Mouse (Mus musculus) hindbrain, embryonic 11.5 days (tissue): ENCODE measurements around the gene Etv1. TPM values are rescaled to one million over a fixed set of nuclear protein-coding genes. Genes with fewer than 3 reads are reported as not detected.
A peak's percentile ranks its signal among the peaks of the same experiment; 100 is the strongest.
"Not testable (repeated sequence)": the region's sequence is repeated elsewhere in the genome, so short reads cannot be mapped to it uniquely, and the experiment has no call there.

ENCODE experiments used
- ATAC-seq: fragments of 200-750 bp; cut with Nextera tagmentation; 2 replicates; pipeline ENCODE4 v1.8.0; 2017; ENCODE audit warnings: mild to moderate bottlenecking, moderate TSS enrichment, moderate library complexity; ENCODE audit not compliant: low FRiP score
- DNase-seq: peaks from one replicate; pipeline ENCODE4 v3.0.0-alpha.2; 2015; ENCODE audit warnings: low spot score
- H3K27ac ChIP-seq: fragments of 300-500 bp; sonication (generic); 2 replicates; pipeline ENCODE4 v1.5.1; 2014; ENCODE audit warnings: mild to moderate bottlenecking, low read depth, low read length
- H3K27me3 ChIP-seq: fragments of 300-500 bp; sonication (generic); 2 replicates; pipeline ENCODE4 v1.6.1; 2014; ENCODE audit warnings: mild to moderate bottlenecking, low read length, moderate library complexity, mixed read lengths; ENCODE audit not compliant: control insufficient read depth, insufficient read depth
- H3K36me3 ChIP-seq: fragments of 300-500 bp; sonication (generic); 2 replicates; pipeline ENCODE4 v1.6.1; 2014; ENCODE audit warnings: mild to moderate bottlenecking, low read length, moderate library complexity, mixed read lengths; ENCODE audit not compliant: control insufficient read depth, insufficient read depth
- H3K4me1 ChIP-seq: fragments of 300-500 bp; sonication (generic); replicated peaks from 2 replicates; pipeline ENCODE4 v1.6.1; 2014; ENCODE audit warnings: low read length, mixed read lengths; ENCODE audit not compliant: control insufficient read depth, insufficient read depth
- H3K4me2 ChIP-seq: fragments of 300-500 bp; sonication (generic); replicated peaks from 2 replicates; pipeline ENCODE4 v1.6.1; 2014; ENCODE audit warnings: mild to moderate bottlenecking, low read depth, low read length
- H3K4me3 ChIP-seq: fragments of 300-500 bp; sonication (generic); 2 replicates; pipeline ENCODE4 v1.5.1; 2014; ENCODE audit warnings: low read depth, low read length
- H3K9ac ChIP-seq: fragments of 300-500 bp; sonication (generic); 2 replicates; pipeline ENCODE4 v1.6.1; 2014; ENCODE audit warnings: low read depth, low read length
- H3K9me3 ChIP-seq: fragments of 300-500 bp; sonication (generic); 2 replicates; pipeline ENCODE4 v1.6.1; 2016; ENCODE audit warnings: low read length; ENCODE audit not compliant: control insufficient read depth
- WGBS: fragments of 180-500 bp; shearing (Covaris S2); extraction: QIAGEN DNeasy Blood & Tissue Kit; methylation state at CpG from one replicate; pipeline ENCODE4 v1.1.7; 2014; 5-methylcytosine and 5-hydroxymethylcytosine counted together
- polyA plus RNA-seq: library from polyadenylated mRNA; unstranded; fragments of >200 nt; fragmentation: Nextera tagmentation; extraction: Ambion mirVana; gene quantifications from 2 replicates; pipeline ENCODE4 v1.2.1, GENCODE M21; 2014

Etv1 gene
- polyA plus RNA-seq, 1 experiment from 2014 or later = 14.8 TPM

DNA sequence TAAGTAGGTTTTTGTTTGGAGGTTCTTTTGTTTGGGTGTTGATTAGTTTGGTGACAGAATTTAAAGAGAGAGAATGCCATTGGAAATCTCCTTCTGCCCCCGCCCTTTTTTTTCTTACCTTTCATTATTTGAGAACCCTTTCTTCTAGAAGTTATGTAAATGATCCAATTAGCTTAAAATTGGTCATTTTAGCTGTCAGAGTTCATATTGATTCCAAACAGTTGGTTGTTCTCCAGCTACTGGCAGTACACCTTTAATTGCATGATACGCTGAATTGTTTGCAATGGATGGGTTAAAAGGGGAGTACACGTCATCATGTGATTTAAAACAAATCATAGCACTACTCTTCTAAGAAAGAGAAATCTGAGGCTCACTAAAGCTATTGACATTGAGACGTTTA is 55.4 kb downstream of the Etv1 start:
- H3K36me3 ChIP-seq = no peaks in the 10 kb centered on the region
- no peak for DNase-seq
- no peak for ATAC-seq
- no peak overlapping the region for H3K27ac ChIP-seq
- no peak overlapping the region for H3K4me3 ChIP-seq
- WGBS = 90% methylated on average over 4 of the region's 4 CpGs
- H3K4me1 ChIP-seq = no peaks in the 10 kb centered on the region
- no peaks in the 10 kb centered on the region for H3K27me3 ChIP-seq
- no peaks in the 10 kb centered on the region for H3K9me3 ChIP-seq
- H3K9ac ChIP-seq = no peak overlapping the region
- H3K4me2 ChIP-seq = no peak overlapping the region

DNA sequence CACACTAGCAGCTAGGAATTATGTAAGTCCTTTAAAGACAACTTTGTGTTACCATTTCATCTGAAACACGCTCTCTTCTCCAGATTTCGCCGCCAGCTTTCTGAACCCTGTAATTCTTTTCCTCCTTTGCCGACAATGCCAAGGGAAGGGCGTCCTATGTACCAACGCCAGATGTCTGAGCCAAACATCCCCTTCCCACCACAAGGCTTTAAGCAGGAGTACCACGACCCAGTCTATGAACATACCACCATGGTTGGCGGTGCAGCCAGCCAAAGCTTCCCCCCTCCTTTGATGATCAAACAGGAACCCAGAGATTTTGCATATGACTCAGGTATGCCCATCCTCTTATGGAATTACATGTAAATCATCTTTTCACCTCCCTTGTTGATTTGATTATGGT is 55.8 kb downstream of the Etv1 start:
- not testable (repeated sequence) for H3K27me3 ChIP-seq, H3K36me3 ChIP-seq, H3K4me2 ChIP-seq, ATAC-seq, H3K9ac ChIP-seq, H3K4me1 ChIP-seq, H3K4me3 ChIP-seq, H3K27ac ChIP-seq, DNase-seq, H3K9me3 ChIP-seq
- 96% methylated on average over 5 of the region's 8 CpGs for WGBS

DNA sequence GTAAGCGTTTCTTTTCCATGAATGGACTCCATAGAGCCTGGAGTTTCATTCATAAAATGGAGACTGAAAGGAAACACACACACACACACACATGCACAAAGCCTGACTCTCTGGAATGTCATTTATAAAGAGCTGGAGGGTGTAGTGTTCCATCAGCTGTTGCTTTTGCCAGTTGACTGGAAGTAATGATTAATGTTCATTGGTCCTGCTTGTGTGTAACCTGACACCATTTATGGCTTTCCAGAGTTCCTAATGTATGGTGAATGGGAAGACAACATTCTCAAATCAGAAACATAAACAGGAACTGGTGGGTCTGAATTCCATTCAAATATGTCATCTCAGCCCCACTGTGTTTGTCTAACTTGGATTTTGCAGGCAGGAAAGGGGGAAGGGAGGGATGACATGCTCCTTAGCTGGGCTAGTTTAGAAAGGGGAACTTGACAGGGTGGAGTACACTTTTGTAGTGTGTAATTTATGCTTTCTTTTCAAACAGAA is 64.7 kb downstream of the Etv1 start:
- ATAC-seq (peak; percentile 97), DNase-seq (peak; percentile 70)
- Histone ChIP-seq H3K36me3 (no peaks in the 10 kb centered on the region), H3K27ac (no peak overlapping the region), H3K27me3 (no peaks in the 10 kb centered on the region), H3K4me1 (no peaks in the 10 kb centered on the region), H3K9ac (no peak overlapping the region), H3K4me2 (no peak overlapping the region), H3K4me3 (no peak overlapping the region), H3K9me3 (no peaks in the 10 kb centered on the region)
- WGBS = 3% methylated on average over 1 of the region's 1 CpGs

DNA sequence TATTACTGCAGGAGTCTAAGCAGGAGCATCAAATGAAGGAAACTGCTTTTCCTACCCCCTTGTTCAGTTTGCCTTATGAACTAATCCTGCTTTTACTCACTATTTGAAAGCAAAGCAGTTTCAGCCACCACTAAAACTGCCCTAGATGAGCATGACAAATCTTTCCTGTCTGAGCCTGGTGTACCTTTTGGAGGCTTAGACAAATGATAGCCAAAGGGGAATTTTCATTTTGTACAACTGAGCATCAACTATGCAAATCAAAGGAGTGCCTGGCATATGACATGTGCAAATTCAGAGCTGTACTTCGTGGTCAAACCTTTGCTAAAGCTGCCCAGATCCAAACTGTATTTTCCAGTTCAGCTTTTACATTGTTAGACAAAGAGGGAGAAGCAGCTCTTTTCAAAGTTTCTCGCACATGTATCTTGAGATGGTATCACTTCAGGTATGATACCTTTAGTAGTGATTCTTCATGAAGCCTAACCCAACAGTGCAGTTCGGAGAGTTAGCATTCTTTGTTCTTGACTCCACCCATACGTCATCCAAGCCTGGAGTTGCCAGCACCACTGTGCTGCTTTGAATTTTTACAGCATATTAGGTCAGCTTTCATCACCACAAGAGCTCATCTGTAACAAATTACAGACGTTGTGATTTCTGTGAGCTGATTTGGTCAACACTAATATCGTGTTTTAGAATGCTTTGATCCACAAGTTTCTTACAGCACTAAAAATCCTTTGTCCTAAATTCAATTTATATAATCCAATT is 68.5 kb downstream of the Etv1 start:
- no peak overlapping the region for H3K4me2 ChIP-seq
- WGBS = 71% methylated on average over 6 of the region's 6 CpGs
- no peaks in the 10 kb centered on the region for H3K9me3 ChIP-seq
- ATAC-seq = no peak
- no peaks in the 10 kb centered on the region for H3K27me3 ChIP-seq
- DNase-seq = no peak
- H3K9ac ChIP-seq = no peak overlapping the region
- H3K36me3 ChIP-seq = no peaks in the 10 kb centered on the region
- no peaks in the 10 kb centered on the region for H3K4me1 ChIP-seq
- H3K27ac ChIP-seq = no peak overlapping the region
- H3K4me3 ChIP-seq = no peak overlapping the region

DNA sequence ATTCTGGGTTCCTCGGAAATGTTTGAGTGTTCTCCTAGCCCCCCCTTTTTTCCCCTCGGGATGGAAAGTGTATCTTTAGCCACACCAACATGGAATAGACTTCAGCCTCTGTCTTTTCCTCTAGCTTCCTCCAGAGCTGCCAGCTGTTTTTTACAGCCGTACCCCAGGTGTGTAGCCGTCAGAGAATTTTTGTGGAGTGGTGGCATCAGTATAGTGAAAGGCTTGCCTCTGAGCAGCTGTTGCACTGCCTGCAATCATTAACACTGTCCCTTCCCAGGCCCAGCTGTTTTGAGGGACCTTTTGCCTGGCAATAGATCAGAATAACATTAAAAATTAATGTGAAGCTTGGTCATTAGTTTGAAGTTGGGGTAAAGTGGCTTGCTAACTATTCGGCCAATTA is 70.8 kb downstream of the Etv1 start:
- no peak overlapping the region for H3K4me3 ChIP-seq
- no peak overlapping the region for H3K27ac ChIP-seq
- ATAC-seq (no peak), DNase-seq (no peak)
- no peak overlapping the region for H3K9ac ChIP-seq
- H3K9me3 ChIP-seq = no peaks in the 10 kb centered on the region
- no peaks in the 10 kb centered on the region for H3K36me3 ChIP-seq
- H3K27me3 ChIP-seq = no peaks in the 10 kb centered on the region
- H3K4me2 ChIP-seq = no peak overlapping the region
- 81% methylated on average over 5 of the region's 5 CpGs for WGBS
- no peaks in the 10 kb centered on the region for H3K4me1 ChIP-seq

DNA sequence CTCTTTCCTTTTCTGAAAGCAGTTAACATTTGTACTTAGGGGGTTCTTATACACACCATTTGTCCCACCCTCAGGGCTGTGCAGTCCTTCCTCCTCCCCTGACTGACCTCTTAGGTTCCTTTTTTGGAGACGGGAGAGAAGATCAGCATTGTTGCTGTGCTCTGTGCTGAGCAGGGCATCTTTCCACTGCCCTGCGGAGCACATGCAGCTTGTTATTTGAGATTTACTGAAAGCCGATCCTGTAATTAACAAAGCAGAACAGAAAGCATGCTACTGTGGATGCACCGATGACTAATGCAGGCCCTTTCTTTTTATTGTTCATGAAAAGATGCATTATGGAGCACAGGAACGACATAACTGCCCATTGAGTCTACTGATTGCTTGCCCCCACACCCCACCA is 75.1 kb downstream of the Etv1 start:
- Histone ChIP-seq H3K27ac (no peak overlapping the region), H3K36me3 (no peaks in the 10 kb centered on the region), H3K9ac (no peak overlapping the region), H3K4me1 (no peaks in the 10 kb centered on the region), H3K4me3 (no peak overlapping the region), H3K4me2 (no peak overlapping the region), H3K27me3 (no peaks in the 10 kb centered on the region), H3K9me3 (no peaks in the 10 kb centered on the region)
- 63% methylated on average over 5 of the region's 5 CpGs for WGBS
- ATAC-seq (no peak), DNase-seq (no peak)

DNA sequence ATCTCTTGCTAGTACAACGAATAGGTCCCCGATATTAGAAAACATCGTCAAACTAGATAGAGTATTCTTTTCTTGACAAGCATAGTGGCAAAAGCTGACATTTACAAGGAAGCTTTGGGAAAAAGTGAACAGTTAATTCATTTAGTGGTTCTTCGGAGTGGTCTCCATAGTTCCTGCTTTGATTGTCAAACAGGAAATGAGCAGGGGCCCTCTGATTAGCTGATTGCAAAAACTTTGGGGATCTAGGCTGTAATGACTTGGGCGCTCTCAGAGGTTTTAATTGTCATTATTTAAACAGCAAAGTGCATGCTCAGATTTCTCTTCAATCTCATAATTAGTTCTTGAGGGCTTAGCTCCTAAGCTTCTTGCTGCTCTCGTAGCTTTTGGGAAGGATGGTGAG is 75.6 kb downstream of the Etv1 start:
- ATAC-seq = no peak

DNA sequence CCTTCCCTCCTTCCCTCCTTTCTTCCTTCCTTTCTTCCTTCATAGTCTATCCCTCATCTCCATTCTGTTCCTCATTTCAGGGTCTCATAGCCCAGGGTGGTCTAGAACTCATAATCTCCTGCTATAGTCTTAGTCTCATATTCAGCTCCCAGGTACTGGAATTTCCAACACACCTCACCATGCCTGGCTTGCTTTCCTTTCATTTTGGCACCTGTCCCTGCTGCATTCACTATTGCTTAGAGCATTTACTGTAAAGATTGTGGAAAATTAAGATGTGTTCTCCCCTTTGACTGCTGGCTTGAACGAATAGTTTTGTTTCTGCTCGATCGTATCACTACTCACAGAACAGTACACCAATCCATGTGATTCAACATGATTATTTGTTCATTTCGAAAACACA is 80.5 kb downstream of the Etv1 start:
- Histone ChIP-seq H3K36me3 (no peaks in the 10 kb centered on the region), H3K4me2 (no peak overlapping the region), H3K4me3 (no peak overlapping the region), H3K9ac (no peak overlapping the region), H3K27me3 (no peaks in the 10 kb centered on the region), H3K27ac (no peak overlapping the region), H3K4me1 (no peaks in the 10 kb centered on the region), H3K9me3 (no peaks in the 10 kb centered on the region)
- ATAC-seq (no peak), DNase-seq (no peak)
- WGBS = 87% methylated on average over 4 of the region's 4 CpGs

More for the DNA sequence above, 75.6 kb downstream of the Etv1 start:
- Histone ChIP-seq H3K4me2 (no peak overlapping the region), H3K9ac (no peak overlapping the region), H3K27ac (no peak overlapping the region), H3K9me3 (no peaks in the 10 kb centered on the region), H3K4me1 (no peaks in the 10 kb centered on the region), H3K4me3 (no peak overlapping the region), H3K27me3 (no peaks in the 10 kb centered on the region), H3K36me3 (no peaks in the 10 kb centered on the region)
- DNase-seq = no peak
- WGBS = 83% methylated on average over 6 of the region's 6 CpGs
